Mouse (Mus musculus) adrenal gland (tissue): ENCODE results near the gene Kcnd3.

ENCODE experiments used
- intact Hi-C: fragments of 180-260 bp; cut with DNase I; formaldehyde crosslinking; loops from one replicate; pipeline ENCODE4 v1.15.1; 2025

The Kcnd3 gene

GRCm38 (mm10) chr3:105453214-105453950, 1.3 kb downstream of the Kcnd3 start:
- intact Hi-C loops = no loop called here

GRCm38 (mm10) chr3:105457657-105458056, 5.5 kb downstream of the Kcnd3 start:
- intact Hi-C loops = no loop called here

GRCm38 (mm10) chr3:105466538-105466937, 14.4 kb downstream of the Kcnd3 start:
- intact Hi-C loops = no loop called here

GRCm38 (mm10) chr3:105472564-105472963, 20.4 kb downstream of the Kcnd3 start:
- intact Hi-C loops = no loop called here

- intact Hi-C loops = no loop called here
These were observed 24.3 kb downstream of the Kcnd3 start for GRCm38 (mm10) chr3:105476408-105476807.

- intact Hi-C loops = no loop called here
These were observed 26.7 kb downstream of the Kcnd3 start for GRCm38 (mm10) chr3:105478876-105479275.

GRCm38 (mm10) chr3:105481419-105481818, 29.3 kb downstream of the Kcnd3 start:
- intact Hi-C loops = no loop called here

GRCm38 (mm10) chr3:105483651-105484052, 31.5 kb downstream of the Kcnd3 start:
- intact Hi-C loops = no loop called here

- intact Hi-C loops = no loop called here
These were observed 35.0 kb downstream of the Kcnd3 start for GRCm38 (mm10) chr3:105487171-105487570.

- intact Hi-C loops = no loop called here
These were observed 37.5 kb downstream of the Kcnd3 start for GRCm38 (mm10) chr3:105489607-105490006.

- intact Hi-C loops = no loop called here
These were observed 42.8 kb downstream of the Kcnd3 start for GRCm38 (mm10) chr3:105494886-105495285.

- intact Hi-C loops = no loop called here
These were observed 44.1 kb downstream of the Kcnd3 start for GRCm38 (mm10) chr3:105496216-105496615.

- intact Hi-C loops = no loop called here
These were observed 44.8 kb downstream of the Kcnd3 start for GRCm38 (mm10) chr3:105496935-105497334.

GRCm38 (mm10) chr3:105501071-105501470, 48.9 kb downstream of the Kcnd3 start:
- intact Hi-C loops = no loop called here

GRCm38 (mm10) chr3:105504272-105504671, 52.1 kb downstream of the Kcnd3 start:
- intact Hi-C loops = no loop called here

- intact Hi-C loops = no loop called here
These were observed 53.2 kb downstream of the Kcnd3 start for GRCm38 (mm10) chr3:105505161-105505872.

- intact Hi-C loops = no loop called here
These were observed 53.7 kb downstream of the Kcnd3 start for GRCm38 (mm10) chr3:105505873-105506170.

GRCm38 (mm10) chr3:105506592-105506991, 54.5 kb downstream of the Kcnd3 start:
- intact Hi-C loops = no loop called here

GRCm38 (mm10) chr3:105509321-105509720, 57.2 kb downstream of the Kcnd3 start:
- intact Hi-C loops = no loop called here

- intact Hi-C loops = no loop called here
These were observed 59.7 kb downstream of the Kcnd3 start for GRCm38 (mm10) chr3:105511836-105512235.

- intact Hi-C loops = no loop called here
These were observed 62.1 kb downstream of the Kcnd3 start for GRCm38 (mm10) chr3:105514215-105514614.

- intact Hi-C loops = no loop called here
These were observed 62.9 kb downstream of the Kcnd3 start for GRCm38 (mm10) chr3:105515035-105515434.

- intact Hi-C loops = no loop called here
These were observed 63.5 kb downstream of the Kcnd3 start for GRCm38 (mm10) chr3:105515640-105516039.
